Mouse (Mus musculus): ENCODE data around the gene Bnipl. TPM values are rescaled to one million over a fixed set of nuclear protein-coding genes. Genes with fewer than 3 reads are reported as not detected.

Gene Bnipl
- polyA plus RNA-seq, 1 experiment from 2014 or later, result 0.17 TPM

Other genes starting within 250 kb of the Bnipl start
- 26.2 and 28.1 TPM in 2 replicates for gene Zfp687, start 235.7 kb downstream of the Bnipl start, polyA plus RNA-seq (2015; fragmentation: Nextera tagmentation; extraction: Ambion mirVana)
- gene Psmd4, start 208.6 kb downstream of the Bnipl start, polyA plus RNA-seq (2015; fragmentation: Nextera tagmentation; extraction: Ambion mirVana), result 293 and 295 TPM in 2 replicates
- 19.9 and 20.5 TPM in 2 replicates for gene Pip5k1a, start 144.3 kb downstream of the Bnipl start, polyA plus RNA-seq (2015; fragmentation: Nextera tagmentation; extraction: Ambion mirVana)
- 256 and 262 TPM in 2 replicates for gene Vps72, start 140.2 kb downstream of the Bnipl start, polyA plus RNA-seq (2015; fragmentation: Nextera tagmentation; extraction: Ambion mirVana)
- gene Tmod4, start 126.7 kb downstream of the Bnipl start, polyA plus RNA-seq (2015; fragmentation: Nextera tagmentation; extraction: Ambion mirVana), result 1.0 and 1.8 TPM in 2 replicates
- gene Scnm1, start 117.2 kb downstream of the Bnipl start, polyA plus RNA-seq (2015; fragmentation: Nextera tagmentation; extraction: Ambion mirVana), result 99.2 and 103 TPM in 2 replicates
- 36.2 and 38.1 TPM in 2 replicates for gene Lysmd1, start 117.1 kb downstream of the Bnipl start, polyA plus RNA-seq (2015; fragmentation: Nextera tagmentation; extraction: Ambion mirVana)
- gene Tnfaip8l2, start 108.8 kb downstream of the Bnipl start, polyA plus RNA-seq (2015; fragmentation: Nextera tagmentation; extraction: Ambion mirVana), result 2.3 and 2.8 TPM in 2 replicates
- gene Sema6c, start 90.7 kb downstream of the Bnipl start, polyA plus RNA-seq (2015; fragmentation: Nextera tagmentation; extraction: Ambion mirVana), result 23.4 and 37.6 TPM in 2 replicates
- 5.5 and 5.7 TPM in 2 replicates for gene Gabpb2, start 33.3 kb downstream of the Bnipl start, polyA plus RNA-seq (2015; fragmentation: Nextera tagmentation; extraction: Ambion mirVana)
- gene Cdc42se1, start 22.5 kb downstream of the Bnipl start, polyA plus RNA-seq (2015; fragmentation: Nextera tagmentation; extraction: Ambion mirVana), result 66.8 and 68.4 TPM in 2 replicates
- gene Mllt11, start 19.0 kb downstream of the Bnipl start, polyA plus RNA-seq (2015; fragmentation: Nextera tagmentation; extraction: Ambion mirVana), result 253 and 276 TPM in 2 replicates
- 0.23 and 0.26 TPM in 2 replicates for gene Gm128, start 9.6 kb downstream of the Bnipl start, polyA plus RNA-seq (2015; fragmentation: Nextera tagmentation; extraction: Ambion mirVana)
- gene Mindy1, start 30.2 kb upstream of the Bnipl start, polyA plus RNA-seq (2015; fragmentation: Nextera tagmentation; extraction: Ambion mirVana), result 47.5 and 50.5 TPM in 2 replicates
- gene Prune1, start 30.9 kb upstream of the Bnipl start, polyA plus RNA-seq (2015; fragmentation: Nextera tagmentation; extraction: Ambion mirVana), result 46.4 and 50.1 TPM in 2 replicates
- gene Anxa9, start 56.0 kb upstream of the Bnipl start, polyA plus RNA-seq (2015; fragmentation: Nextera tagmentation; extraction: Ambion mirVana), result 0.58 and 0.63 TPM in 2 replicates
- gene Cers2, start 63.6 kb upstream of the Bnipl start, polyA plus RNA-seq (2015; fragmentation: Nextera tagmentation; extraction: Ambion mirVana), result 91.3 and 93.8 TPM in 2 replicates
- gene Setdb1, start 106.0 kb upstream of the Bnipl start, polyA plus RNA-seq (2015; fragmentation: Nextera tagmentation; extraction: Ambion mirVana), result 45.7 and 49.9 TPM in 2 replicates
- not detected in 2 replicates for gene 4930558C23Rik, start 151.6 kb upstream of the Bnipl start, polyA plus RNA-seq (2015; fragmentation: Nextera tagmentation; extraction: Ambion mirVana)
- 22.5 and 26.1 TPM in 2 replicates for gene Arnt, start 183.2 kb upstream of the Bnipl start, polyA plus RNA-seq (2015; fragmentation: Nextera tagmentation; extraction: Ambion mirVana)
- 4.8 and 5.8 TPM in 2 replicates for gene Ctsk, start 248.1 kb upstream of the Bnipl start, polyA plus RNA-seq (2015; fragmentation: Nextera tagmentation; extraction: Ambion mirVana)

Measured in midbrain, embryonic 13.5 days (tissue).